Mouse (Mus musculus) heart, postnatal 0 days (tissue): ENCODE results near the gene Gm10642. TPM values are rescaled to one million over a fixed set of nuclear protein-coding genes. Genes with fewer than 3 reads are reported as not detected.

Source experiments
- ATAC-seq: fragments of 200-750 bp; cut with Nextera tagmentation; 2 replicates; pipeline ENCODE4 v1.8.0; 2017; ENCODE audit warnings: low read depth, moderate number of reproducible peaks, moderate library complexity; ENCODE audit not compliant: insufficient read depth
- DNase-seq: peaks from one replicate; pipeline ENCODE4 v3.0.0-alpha.2; 2016; ENCODE audit warnings: low spot score
- H3K27ac ChIP-seq: fragments of 300-500 bp; sonication (generic); 2 replicates; pipeline ENCODE4 v1.5.1; 2014; ENCODE audit warnings: low read depth, mild to moderate bottlenecking
- H3K27me3 ChIP-seq: fragments of 300-500 bp; sonication (generic); 2 replicates; pipeline ENCODE4 v1.6.1; 2014; ENCODE audit warnings: low read length, mixed read lengths; ENCODE audit not compliant: control insufficient read depth, insufficient read depth
- H3K36me3 ChIP-seq: fragments of 300-500 bp; sonication (generic); replicated peaks from 2 replicates; pipeline ENCODE4 v1.6.1; 2014; ENCODE audit warnings: low read length, mixed read lengths; ENCODE audit not compliant: control insufficient read depth, insufficient read depth
- H3K4me1 ChIP-seq: fragments of 300-500 bp; sonication (generic); 2 replicates; pipeline ENCODE4 v1.6.1; 2014; ENCODE audit warnings: antibody characterized with exemption; ENCODE audit not compliant: control insufficient read depth, insufficient read depth
- H3K4me2 ChIP-seq: fragments of 300-500 bp; sonication (generic); 2 replicates; pipeline ENCODE4 v1.6.1; 2014; ENCODE audit warnings: low read depth, mild to moderate bottlenecking, low read length, moderate library complexity
- H3K4me3 ChIP-seq: fragments of 300-500 bp; sonication (generic); 2 replicates; pipeline ENCODE4 v1.5.1; 2014; ENCODE audit warnings: low read depth, low read length
- H3K9ac ChIP-seq: fragments of 300-500 bp; sonication (generic); replicated peaks from 2 replicates; pipeline ENCODE4 v1.6.1; 2014; ENCODE audit warnings: low read depth, low read length, mixed read lengths
- H3K9me3 ChIP-seq: fragments of 300-500 bp; sonication (generic); replicated peaks from 2 replicates; pipeline ENCODE4 v1.6.1; 2016; ENCODE audit warnings: low read length; ENCODE audit not compliant: control insufficient read depth
- CTCF ChIP-seq: IDR thresholded peaks from 2 replicates; pipeline ENCODE4 v1.5.1; 2016; ENCODE audit warnings: antibody characterized with exemption, control low read depth, low read depth
- EP300 ChIP-seq: IDR thresholded peaks from 2 replicates; pipeline ENCODE4 v1.6.1; 2016; ENCODE audit warnings: antibody characterized with exemption, low read depth
- WGBS: fragments of 180-500 bp; shearing (Covaris S2); extraction: QIAGEN DNeasy Blood & Tissue Kit; methylation state at CpG from one replicate; pipeline ENCODE4 v1.1.7; 2014; 5-methylcytosine and 5-hydroxymethylcytosine counted together
- polyA plus RNA-seq: library from polyadenylated mRNA; unstranded; fragments of >200 nt; fragmentation: Nextera tagmentation; extraction: Ambion mirVana; gene quantifications from 2 replicates; pipeline ENCODE4 v1.2.1, GENCODE M21; 2015
- total RNA-seq: library from RNA; depleted of rRNA; stranded (reverse); fragments of >200 nt; gene quantifications from 2 replicates; pipeline ENCODE4 v1.2.3, GENCODE M21; 2014; ENCODE audit warnings: low replicate concordance

The Gm10642 gene
- total and polyA plus RNA-seq, 2 experiments from 2014 or later = 0.78 TPM; not detected in 1

DNA sequence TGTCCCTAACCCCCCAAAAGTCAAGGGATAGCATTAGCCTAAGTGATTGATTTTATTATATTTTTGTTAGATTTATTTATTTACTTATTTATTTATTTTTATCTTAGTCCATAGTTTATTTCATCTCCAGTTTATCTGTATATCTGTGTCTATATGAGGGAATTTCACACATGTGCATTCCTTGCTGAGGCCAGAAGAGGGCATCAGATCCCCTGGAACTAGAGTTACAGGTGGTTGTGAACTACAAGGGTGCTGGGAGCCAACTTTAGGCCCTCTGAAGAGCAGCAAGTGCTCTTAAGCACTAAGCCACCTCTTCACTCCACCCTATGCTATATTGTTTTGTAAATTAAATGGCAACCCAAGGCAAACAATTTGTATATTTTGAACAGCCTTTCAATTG, 12.0 kb downstream of the Gm10642 start:
- no peaks in the 10 kb centered on the region for H3K36me3 ChIP-seq
- no peaks in the 10 kb centered on the region; the same call in 1 of the 2 replicates for H3K4me1 ChIP-seq
- DNase-seq (no peak), ATAC-seq (no peak)
- H3K27ac ChIP-seq = no peak overlapping the region
- H3K27me3 ChIP-seq = no peaks in the 10 kb centered on the region
- no peak overlapping the region for H3K9ac ChIP-seq
- 0 out of 2 replicates have a peak, but pooled peaks cover 4% of the 10 kb centered on the region for H3K9me3 ChIP-seq
- no peak overlapping the region for H3K4me2 ChIP-seq
- H3K4me3 ChIP-seq = no peak overlapping the region
- peak; percentile 24 for TF ChIP-seq CTCF
- TF ChIP-seq EP300 = no peak

GRCm38 (mm10) chr9:70669197-70669596, 13.1 kb downstream of the Gm10642 start:
- no peaks in the 10 kb centered on the region for H3K36me3 ChIP-seq
- H3K27ac ChIP-seq = no peak overlapping the region
- H3K4me1 ChIP-seq = no peaks in the 10 kb centered on the region; the same call in 1 of the 2 replicates
- WGBS = 44% methylated on average over 2 of the region's 2 CpGs
- H3K27me3 ChIP-seq = no peaks in the 10 kb centered on the region
- H3K4me3 ChIP-seq = no peak overlapping the region
- no peak for TF ChIP-seq EP300
- TF ChIP-seq CTCF = no peak
- no peak overlapping the region for H3K9ac ChIP-seq
- DNase-seq (no peak), ATAC-seq (no peak)
- 0 out of 2 replicates have a peak, but pooled peaks cover 4% of the 10 kb centered on the region for H3K9me3 ChIP-seq
- H3K4me2 ChIP-seq = no peak overlapping the region

GRCm38 (mm10) chr9:70670381-70670780, 14.3 kb downstream of the Gm10642 start:
- Histone ChIP-seq H3K36me3 (no peaks in the 10 kb centered on the region), H3K4me3 (no peak overlapping the region), H3K9me3 (0 out of 2 replicates have a peak, but pooled peaks cover 4% of the 10 kb centered on the region), H3K4me1 (no peaks in the 10 kb centered on the region; the same call in 1 of the 2 replicates), H3K27ac (no peak overlapping the region), H3K27me3 (no peaks in the 10 kb centered on the region), H3K4me2 (no peak overlapping the region), H3K9ac (no peak overlapping the region)
- ATAC-seq (no peak), DNase-seq (no peak)
- 79% methylated on average over 6 of the region's 6 CpGs for WGBS
- TF ChIP-seq EP300 (no peak), CTCF (no peak)

- H3K27me3 ChIP-seq = no peaks in the 10 kb centered on the region
- DNase-seq (no peak), ATAC-seq (no peak)
- H3K4me3 ChIP-seq = no peak overlapping the region
- no peaks in the 10 kb centered on the region for H3K36me3 ChIP-seq
- H3K9ac ChIP-seq = no peak overlapping the region
- TF ChIP-seq EP300 = no peak
- TF ChIP-seq CTCF = no peak
- no peak overlapping the region; the same call in 1 of the 2 replicates for H3K4me2 ChIP-seq
- H3K27ac ChIP-seq = no peak overlapping the region
- 57% methylated on average over 6 of the region's 6 CpGs for WGBS
- H3K9me3 ChIP-seq = 0 out of 2 replicates have a peak, but pooled peaks cover 4% of the 10 kb centered on the region
- H3K4me1 ChIP-seq = no peaks in the 10 kb centered on the region; the same call in 1 of the 2 replicates
These were observed 15.2 kb downstream of the Gm10642 start for GRCm38 (mm10) chr9:70671278-70671677.

DNA sequence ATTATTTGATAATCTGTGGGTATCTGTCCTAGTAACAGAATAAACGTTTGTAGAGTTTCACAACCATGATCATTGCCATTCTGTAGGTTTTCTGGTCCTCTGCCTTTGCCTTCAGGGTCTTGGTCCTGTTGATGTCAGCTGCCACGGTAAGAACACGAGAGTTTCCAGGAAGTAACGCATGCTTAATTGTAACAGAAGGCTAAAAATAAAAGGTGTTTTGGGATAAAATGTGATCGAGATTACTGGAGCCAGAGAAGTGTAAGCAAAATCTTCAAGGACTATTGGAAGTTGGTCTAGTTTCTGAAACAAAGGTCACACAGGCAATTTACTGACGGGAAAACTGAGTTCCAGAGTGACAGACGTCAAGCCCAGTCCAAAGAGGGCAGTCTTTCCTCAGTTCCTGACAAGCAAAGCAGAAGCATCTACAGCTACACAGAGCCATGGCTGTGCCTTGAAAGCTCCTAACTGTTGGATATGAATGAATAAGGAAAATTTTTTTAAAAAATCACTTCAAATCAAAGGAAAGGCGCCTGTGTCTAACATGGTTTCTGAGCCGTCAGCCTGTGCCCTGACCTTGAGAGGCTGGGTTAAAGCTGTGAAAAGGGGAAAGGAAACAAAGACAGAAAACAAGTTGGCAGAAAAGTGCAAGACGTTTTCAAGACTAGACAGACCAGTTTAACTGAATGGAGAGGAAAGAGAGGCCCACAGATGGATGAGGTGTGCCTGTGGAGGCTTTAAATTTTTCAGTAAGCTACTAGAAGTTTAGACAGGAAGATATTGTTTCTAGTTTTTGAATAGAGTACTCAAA, 15.9 kb downstream of the Gm10642 start:
- Histone ChIP-seq H3K9ac (no peak overlapping the region), H3K4me3 (no peak overlapping the region), H3K36me3 (no peaks in the 10 kb centered on the region), H3K27ac (no peak overlapping the region; the same call in 1 of the 2 replicates), H3K27me3 (no peaks in the 10 kb centered on the region), H3K4me1 (no peaks in the 10 kb centered on the region; the same call in 1 of the 2 replicates), H3K4me2 (peak overlapping the region; percentile 28; the same call in 1 of the 2 replicates), H3K9me3 (0 out of 2 replicates have a peak, but pooled peaks cover 4% of the 10 kb centered on the region)
- WGBS = 23% methylated on average over 10 of the region's 10 CpGs
- TF ChIP-seq CTCF (peak; percentile 64), EP300 (no peak)
- peak; percentile 50 for DNase-seq
- ATAC-seq = no peak
